Mouse (Mus musculus) G1E (cell line): ENCODE measurements around the gene Ddx58.

Source experiments
- CTCF ChIP-seq: IDR thresholded peaks from 2 replicates; pipeline ENCODE4 v1.5.1; 2012; ENCODE audit warnings: low read depth, low read length, inconsistent platforms, mixed read lengths
- GATA1 ChIP-seq: IDR thresholded peaks from 2 replicates; pipeline ENCODE4 v1.6.1; 2012; ENCODE audit warnings: borderline replicate concordance, low read length, inconsistent platforms, mixed read lengths
- TAL1 ChIP-seq: conservative IDR thresholded peaks from 2 replicates; pipeline ENCODE4 v1.6.1; 2012; ENCODE audit warnings: low read depth, low read length, inconsistent platforms, mixed read lengths

DNA sequence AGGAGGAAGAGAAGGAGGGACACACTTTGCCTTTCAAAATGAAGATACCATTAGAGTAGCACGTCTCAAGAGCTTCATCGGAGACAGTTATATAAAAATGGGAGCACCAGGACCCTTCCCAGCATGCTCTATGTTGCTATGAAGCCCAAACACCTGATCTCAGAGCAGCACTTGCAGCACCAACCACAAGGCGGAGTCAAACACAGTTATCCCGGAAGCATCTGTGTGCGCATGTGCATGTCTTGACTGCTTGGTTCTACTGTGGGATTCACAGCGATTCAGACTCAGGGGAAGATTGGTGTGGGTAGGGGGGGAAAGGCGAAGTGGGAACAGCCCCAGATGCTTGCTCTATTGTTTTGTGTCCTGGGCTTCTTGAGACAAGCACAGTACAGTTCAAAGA, 21.2 kb downstream of the Ddx58 start:
- peak; percentile 45; the same call in 1 of the 2 replicates for TF ChIP-seq CTCF
- TF ChIP-seq GATA1: no peak
- no peak for TF ChIP-seq TAL1
